Mouse (Mus musculus) stomach, postnatal 0 days (tissue): Measurements from ENCODE around the gene Hist1h2ae. TPM values are rescaled to one million over a fixed set of nuclear protein-coding genes. Genes with fewer than 3 reads are reported as not detected.
A peak's percentile ranks its signal among the peaks of the same experiment; 100 is the strongest.

ENCODE experiments used
- ATAC-seq: fragments of 200-750 bp; cut with Nextera tagmentation; 2 replicates; pipeline ENCODE4 v1.8.0; 2017; ENCODE audit not compliant: low FRiP score, low TSS enrichment
- DNase-seq: peaks from one replicate; pipeline ENCODE4 v3.0.0-alpha.2; 2016; ENCODE audit warnings: low spot score
- H3K27ac ChIP-seq: fragments of 300-500 bp; sonication (generic); replicated peaks from 2 replicates; pipeline ENCODE4 v1.5.1; 2014; ENCODE audit warnings: mild to moderate bottlenecking, control low read depth
- H3K27me3 ChIP-seq: fragments of 300-500 bp; sonication (generic); 2 replicates; pipeline ENCODE4 v1.6.1; 2014; ENCODE audit warnings: low read length; ENCODE audit not compliant: control insufficient read depth, insufficient read depth
- H3K36me3 ChIP-seq: fragments of 300-500 bp; sonication (generic); 2 replicates; pipeline ENCODE4 v1.6.1; 2014; ENCODE audit warnings: low read length, mixed read lengths; ENCODE audit not compliant: control insufficient read depth, insufficient read depth
- H3K4me1 ChIP-seq: fragments of 300-500 bp; sonication (generic); replicated peaks from 2 replicates; pipeline ENCODE4 v1.6.1; 2014; ENCODE audit warnings: antibody characterized with exemption; ENCODE audit not compliant: control insufficient read depth, insufficient read depth
- H3K4me2 ChIP-seq: fragments of 300-500 bp; sonication (generic); replicated peaks from 2 replicates; pipeline ENCODE4 v1.6.1; 2014; ENCODE audit warnings: low read depth, mild to moderate bottlenecking, control low read depth, moderate library complexity
- H3K4me3 ChIP-seq: fragments of 300-500 bp; sonication (generic); 2 replicates; pipeline ENCODE4 v1.5.1; 2014; ENCODE audit warnings: low read depth, low read length, control low read depth
- H3K9ac ChIP-seq: fragments of 300-500 bp; sonication (generic); 2 replicates; pipeline ENCODE4 v1.6.1; 2014; ENCODE audit warnings: mild to moderate bottlenecking, low read length, control low read depth, mixed read lengths
- H3K9me3 ChIP-seq: fragments of 300-500 bp; sonication (generic); 2 replicates; pipeline ENCODE4 v1.6.1; 2016; ENCODE audit warnings: low read length; ENCODE audit not compliant: control insufficient read depth
- CTCF ChIP-seq: IDR thresholded peaks from 2 replicates; pipeline ENCODE4 v1.5.1; 2016; ENCODE audit warnings: antibody characterized with exemption, low read depth, mild to moderate bottlenecking, moderate library complexity
- EP300 ChIP-seq: optimal IDR thresholded peaks from 2 replicates; pipeline ENCODE3; 2016; ENCODE audit warnings: antibody characterized with exemption
- WGBS: fragments of 180-500 bp; shearing (Covaris S2); extraction: QIAGEN DNeasy Blood & Tissue Kit; methylation state at CpG from one replicate; pipeline ENCODE4 v1.1.7; 2014; 5-methylcytosine and 5-hydroxymethylcytosine counted together
- polyA plus RNA-seq: library from polyadenylated mRNA; unstranded; fragments of >200 nt; fragmentation: Nextera tagmentation; extraction: Ambion mirVana; gene quantifications from 2 replicates; pipeline ENCODE4 v1.2.1, GENCODE M21; 2015

The Hist1h2ae gene
- polyA plus RNA-seq, 1 experiment from 2014 or later, result 29.5 TPM

GRCm38 (mm10) chr13:23555839-23556416, 15.1 kb downstream of the Hist1h2ae start:
- WGBS, result under 1% methylated on average over 18 of the region's 18 CpGs
- Histone ChIP-seq H3K4me1 (no peaks in the 10 kb centered on the region), H3K9ac (peak overlapping the region; percentile 89), H3K27me3 (no peaks in the 10 kb centered on the region), H3K4me2 (peak overlapping the region; percentile 85), H3K9me3 (no peaks in the 10 kb centered on the region), H3K27ac (peak overlapping the region; percentile 96), H3K4me3 (peak overlapping the region; percentile 66), H3K36me3 (no peaks in the 10 kb centered on the region)
- peak; percentile 82 for TF ChIP-seq EP300
- no peak for TF ChIP-seq CTCF
- DNase-seq (peak; percentile 73), ATAC-seq (peak; percentile 76)

DNA sequence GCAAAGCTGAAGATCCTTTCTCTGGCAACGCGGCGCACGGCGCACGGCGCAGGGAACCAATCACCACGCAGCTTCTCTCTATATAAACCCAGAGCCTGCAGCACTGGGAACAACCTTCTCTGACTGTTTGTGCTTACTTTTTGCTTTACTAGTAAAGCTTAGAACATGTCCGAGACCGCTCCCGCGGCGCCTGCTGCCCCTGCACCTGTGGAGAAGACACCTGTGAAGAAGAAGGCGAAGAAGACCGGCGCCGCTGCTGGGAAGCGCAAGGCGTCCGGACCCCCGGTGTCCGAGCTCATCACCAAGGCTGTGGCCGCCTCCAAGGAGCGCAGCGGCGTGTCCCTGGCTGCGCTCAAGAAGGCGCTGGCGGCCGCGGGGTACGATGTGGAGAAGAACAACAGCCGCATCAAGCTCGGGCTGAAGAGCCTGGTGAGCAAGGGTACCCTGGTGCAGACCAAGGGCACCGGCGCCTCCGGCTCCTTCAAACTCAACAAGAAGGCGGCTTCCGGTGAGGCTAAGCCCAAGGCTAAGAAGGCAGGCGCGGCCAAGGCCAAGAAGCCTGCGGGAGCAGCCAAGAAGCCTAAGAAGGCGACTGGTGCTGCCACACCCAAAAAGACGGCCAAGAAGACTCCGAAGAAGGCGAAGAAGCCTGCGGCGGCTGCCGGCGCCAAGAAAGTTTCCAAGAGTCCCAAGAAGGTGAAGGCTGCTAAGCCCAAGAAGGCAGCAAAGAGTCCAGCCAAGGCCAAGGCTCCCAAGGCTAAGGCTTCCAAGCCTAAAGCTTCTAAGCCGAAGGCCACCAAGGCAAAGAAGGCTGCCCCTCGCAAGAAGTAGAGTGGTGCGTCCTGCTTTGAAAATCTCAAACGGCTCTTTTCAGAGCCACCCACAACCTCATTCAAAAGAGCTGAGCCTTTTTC, 15.8 kb downstream of the Hist1h2ae start:
- peak overlapping the region; percentile 89 for H3K9ac ChIP-seq
- ATAC-seq (peak; percentile 90), DNase-seq (peak; percentile 86)
- peak overlapping the region; percentile 96 for H3K27ac ChIP-seq
- H3K4me1 ChIP-seq, result no peaks in the 10 kb centered on the region
- TF ChIP-seq EP300 (peak; percentile 56), CTCF (no peak)
- peak overlapping the region; percentile 85 for H3K4me2 ChIP-seq
- no peaks in the 10 kb centered on the region for H3K36me3 ChIP-seq
- under 1% methylated on average over 50 of the region's 54 CpGs for WGBS
- peak overlapping the region; percentile 66 for H3K4me3 ChIP-seq
- H3K9me3 ChIP-seq, result no peaks in the 10 kb centered on the region
- H3K27me3 ChIP-seq, result no peaks in the 10 kb centered on the region

DNA sequence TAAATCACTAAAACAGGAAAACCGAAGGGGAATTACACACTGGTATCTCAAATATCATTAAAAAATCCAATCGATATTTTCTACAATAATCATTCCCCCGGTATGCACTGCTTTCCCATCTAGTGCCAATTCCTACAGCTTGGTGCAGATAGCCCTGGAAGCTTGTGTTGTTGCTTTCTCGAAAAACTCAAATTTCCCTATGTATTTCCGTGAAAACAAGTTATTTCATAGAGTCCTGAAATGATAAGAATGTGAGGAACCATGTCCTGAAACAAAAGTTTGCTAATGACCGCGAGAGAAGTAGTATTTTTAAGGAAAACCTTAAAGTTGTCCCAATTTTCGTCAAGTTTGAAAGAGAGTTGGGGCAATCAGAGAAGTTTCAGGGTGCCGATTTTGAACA, 16.6 kb downstream of the Hist1h2ae start:
- peak overlapping the region; percentile 66 for H3K4me3 ChIP-seq
- peak overlapping the region; percentile 96 for H3K27ac ChIP-seq
- DNase-seq, result no peak
- H3K9ac ChIP-seq, result peak overlapping the region; percentile 89
- peak overlapping the region; percentile 85 for H3K4me2 ChIP-seq
- no peaks in the 10 kb centered on the region for H3K4me1 ChIP-seq
- no peaks in the 10 kb centered on the region for H3K9me3 ChIP-seq
- H3K36me3 ChIP-seq, result no peaks in the 10 kb centered on the region
- TF ChIP-seq EP300, result no peak
- no peak for TF ChIP-seq CTCF
- 16% methylated on average over 9 of the region's 9 CpGs for WGBS
- no peak for ATAC-seq
- H3K27me3 ChIP-seq, result no peaks in the 10 kb centered on the region

DNA sequence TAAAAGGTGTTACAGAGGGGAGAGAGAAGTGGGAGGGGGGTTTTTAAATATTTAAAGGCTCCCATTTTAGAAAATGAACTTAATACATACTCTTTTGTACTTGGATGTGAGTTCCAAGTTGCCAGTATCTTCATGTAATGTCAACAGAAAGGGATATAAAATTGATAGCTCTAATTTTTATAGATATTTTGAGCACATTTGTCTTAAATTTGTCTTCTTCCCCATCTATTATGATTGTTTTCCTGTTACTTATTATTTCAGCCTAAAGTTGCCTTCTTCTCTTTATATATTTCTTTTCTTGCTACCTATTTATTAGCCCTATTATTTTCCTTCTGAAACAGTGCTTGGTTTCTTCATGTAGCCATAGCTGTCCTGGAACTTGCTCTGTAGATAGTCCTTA, 18.1 kb downstream of the Hist1h2ae start, which contains the start of gene Hist1h1d:
Gene Hist1h1d (plus strand): TSS at position 301 of the 400 bp plus-strand sequence.
- H3K27ac ChIP-seq, result peak within 1 kb of the TSS; percentile 85
- H3K4me3 ChIP-seq, result no peak within 1 kb of the TSS
- H3K9me3 ChIP-seq, result no peaks in the 10 kb centered on the region
- no peaks in the 10 kb centered on the region for H3K36me3 ChIP-seq
- H3K4me2 ChIP-seq, result peak within 1 kb of the TSS; percentile 57
- H3K4me1 ChIP-seq, result no peaks in the 10 kb centered on the region
- DNase-seq (no peak), ATAC-seq (no peak)
- no peak within 1 kb of the TSS for H3K9ac ChIP-seq
- TF ChIP-seq CTCF (no peak), EP300 (no peak)
- no peaks in the 10 kb centered on the region for H3K27me3 ChIP-seq

GRCm38 (mm10) chr13:23551931-23552914, 18.8 kb downstream of the Hist1h2ae start:
- DNase-seq (no peak), ATAC-seq (no peak)
- Histone ChIP-seq H3K27ac (peak overlapping the region; percentile 85), H3K4me3 (peak overlapping the region; percentile 43), H3K9ac (peak overlapping the region; percentile 52; the same call in 1 of the 2 replicates), H3K9me3 (no peaks in the 10 kb centered on the region), H3K27me3 (no peaks in the 10 kb centered on the region), H3K4me1 (no peaks in the 10 kb centered on the region), H3K4me2 (peak overlapping the region; percentile 57), H3K36me3 (no peaks in the 10 kb centered on the region)
- 41% methylated on average over 8 of the region's 8 CpGs for WGBS
- TF ChIP-seq CTCF, result no peak
- TF ChIP-seq EP300, result no peak
